Mouse (Mus musculus) kidney, adult 2 months (tissue): ENCODE data around the gene Rpp25l.

Experiments used
- CTCF ChIP-seq: fragments of 200-500 bp; conservative IDR thresholded peaks from 2 replicates; pipeline ENCODE4 v1.5.1; 2011; ENCODE audit warnings: low read depth, mild to moderate bottlenecking, control low read depth, low read length, moderate library complexity, mixed read lengths; ENCODE audit not compliant: insufficient read depth, insufficient read length
- POLR2A ChIP-seq: fragments of 200-500 bp; IDR thresholded peaks from one replicate; pipeline ENCODE4 v1.6.1; 2011; ENCODE audit warnings: low read depth, low read length, control low read depth

DNA sequence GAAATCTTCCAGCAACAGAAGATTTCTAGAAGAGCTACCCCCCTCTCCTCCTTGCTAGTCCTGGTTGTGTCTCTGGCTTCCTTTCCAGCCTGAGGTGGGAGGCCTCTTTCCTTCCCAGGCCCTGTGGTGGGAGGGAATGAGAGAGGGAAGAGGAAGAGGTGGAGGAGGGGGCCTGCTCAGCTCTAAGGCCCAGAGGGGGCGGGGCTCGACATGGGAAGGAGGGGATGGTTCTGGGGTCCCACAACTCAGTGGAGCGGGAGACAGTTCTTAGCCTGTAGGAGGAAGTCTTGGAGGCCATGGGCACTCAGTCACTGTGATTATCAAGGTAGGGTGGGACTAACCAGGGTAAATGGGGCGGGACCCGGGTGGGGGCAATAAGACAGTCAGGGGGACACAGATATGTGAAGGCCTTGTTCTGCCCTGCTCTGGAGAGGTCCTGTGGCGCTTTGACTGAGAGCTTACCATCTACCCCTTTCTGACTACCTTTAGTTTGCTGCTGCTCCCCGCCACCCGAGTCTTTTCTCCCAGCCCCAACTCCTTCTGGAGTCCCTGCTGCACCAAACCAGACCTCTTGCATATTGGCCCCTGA is 48.9 kb upstream of the Rpp25l start:
- no peak for TF ChIP-seq POLR2A
- no peak for TF ChIP-seq CTCF
